Mouse (Mus musculus) kidney, embryonic 14.5 days (tissue): ENCODE data around the gene Mmp11. TPM values are rescaled to one million over a fixed set of nuclear protein-coding genes. Genes with fewer than 3 reads are reported as not detected.

Experiments
- ATAC-seq: fragments of 200-750 bp; cut with Nextera tagmentation; 2 replicates; pipeline ENCODE4 v1.8.0; 2017; ENCODE audit warnings: moderate number of reproducible peaks, mild to moderate bottlenecking, moderate TSS enrichment, moderate library complexity; ENCODE audit not compliant: low FRiP score, low TSS enrichment
- H3K27ac ChIP-seq: fragments of 300-500 bp; sonication (generic); 2 replicates; pipeline ENCODE4 v1.5.1; 2014; ENCODE audit warnings: low read depth, mild to moderate bottlenecking, low read length, moderate library complexity, mixed read lengths
- H3K27me3 ChIP-seq: fragments of 300-500 bp; sonication (generic); 2 replicates; pipeline ENCODE4 v1.6.1; 2014; ENCODE audit warnings: mild to moderate bottlenecking, low read length; ENCODE audit not compliant: control insufficient read depth, insufficient read depth
- H3K36me3 ChIP-seq: fragments of 300-500 bp; sonication (generic); 2 replicates; pipeline ENCODE4 v1.6.1; 2014; ENCODE audit warnings: low read length, mixed read lengths; ENCODE audit not compliant: control insufficient read depth, insufficient read depth
- H3K4me1 ChIP-seq: fragments of 300-500 bp; sonication (generic); 2 replicates; pipeline ENCODE4 v1.6.1; 2014; ENCODE audit warnings: low read length, mixed read lengths; ENCODE audit not compliant: control insufficient read depth, insufficient read depth
- H3K4me2 ChIP-seq: fragments of 300-500 bp; sonication (generic); replicated peaks from 2 replicates; pipeline ENCODE4 v1.6.1; 2014; ENCODE audit warnings: low read depth, mild to moderate bottlenecking, low read length
- H3K4me3 ChIP-seq: fragments of 300-500 bp; sonication (generic); 2 replicates; pipeline ENCODE4 v1.5.1; 2014; ENCODE audit warnings: mild to moderate bottlenecking, low read length
- H3K9ac ChIP-seq: fragments of 300-500 bp; sonication (generic); 2 replicates; pipeline ENCODE4 v1.6.1; 2014; ENCODE audit warnings: low read depth, mild to moderate bottlenecking, low read length, moderate library complexity
- H3K9me3 ChIP-seq: fragments of 300-500 bp; sonication (generic); 2 replicates; pipeline ENCODE4 v1.6.1; 2016; ENCODE audit warnings: low read length; ENCODE audit not compliant: control insufficient read depth
- WGBS: fragments of 180-500 bp; shearing (Covaris S2); extraction: QIAGEN DNeasy Blood & Tissue Kit; methylation state at CpG from one replicate; pipeline ENCODE4 v1.1.7; 2014; 5-methylcytosine and 5-hydroxymethylcytosine counted together
- polyA plus RNA-seq: library from polyadenylated mRNA; unstranded; fragments of >200 nt; fragmentation: Nextera tagmentation; extraction: Ambion mirVana; gene quantifications from 2 replicates; pipeline ENCODE4 v1.2.1, GENCODE M21; 2014

Mmp11 gene
- polyA plus RNA-seq, 1 experiment from 2014 or later = 53.9 TPM

- WGBS = 80% methylated on average over 5 of the region's 5 CpGs
- H3K4me2 ChIP-seq = no peak within 1 kb of the TSS
- peaks cover 11% of the 10 kb centered on the region; the same call in 1 of the 2 replicates for H3K4me1 ChIP-seq
- no peaks in the 10 kb centered on the region for H3K36me3 ChIP-seq
- no peak within 1 kb of the TSS for H3K4me3 ChIP-seq
- ATAC-seq = no peak
- H3K9ac ChIP-seq = no peak within 1 kb of the TSS
- no peak within 1 kb of the TSS for H3K27ac ChIP-seq
- H3K27me3 ChIP-seq = no peaks in the 10 kb centered on the region
- no peaks in the 10 kb centered on the region for H3K9me3 ChIP-seq
These were observed 4.2 kb upstream of the Mmp11 start, which contains the start of gene Gm867 for GRCm38 (mm10) chr10:75940520-75940919. Gene Gm867, minus strand, starts transcription at chr10:75940672.

GRCm38 (mm10) chr10:75939481-75940234 is 3.4 kb upstream of the Mmp11 start:
- Histone ChIP-seq H3K9ac (no peak overlapping the region), H3K4me2 (no peak overlapping the region), H3K4me1 (peaks cover 11% of the 10 kb centered on the region; the same call in 1 of the 2 replicates), H3K27ac (no peak overlapping the region), H3K36me3 (no peaks in the 10 kb centered on the region), H3K4me3 (no peak overlapping the region), H3K27me3 (no peaks in the 10 kb centered on the region), H3K9me3 (no peaks in the 10 kb centered on the region)
- no peak for ATAC-seq
- WGBS = 42% methylated on average over 9 of the region's 9 CpGs

- ATAC-seq = no peak
- Histone ChIP-seq H3K9me3 (no peaks in the 10 kb centered on the region), H3K4me2 (no peak overlapping the region), H3K9ac (no peak overlapping the region), H3K27me3 (no peaks in the 10 kb centered on the region), H3K4me1 (peaks cover 8% of the 10 kb centered on the region; the same call in 1 of the 2 replicates), H3K36me3 (no peaks in the 10 kb centered on the region), H3K4me3 (no peak overlapping the region), H3K27ac (no peak overlapping the region)
- whole genome bisulfite sequencing = 65% methylated on average over 10 of the region's 10 CpGs
These were observed 1.8 kb upstream of the Mmp11 start for GRCm38 (mm10) chr10:75937851-75938643.

- Histone ChIP-seq H3K4me2 (0 out of 2 replicates have a peak overlapping the region, but pooled peaks have one; percentile 3), H3K4me3 (no peak overlapping the region), H3K27me3 (no peaks in the 10 kb centered on the region), H3K4me1 (peaks cover 12% of the 10 kb centered on the region), H3K27ac (no peak overlapping the region), H3K36me3 (no peaks in the 10 kb centered on the region), H3K9ac (0 out of 2 replicates have a peak overlapping the region, but pooled peaks have one; percentile 31), H3K9me3 (no peaks in the 10 kb centered on the region)
- no peak for ATAC-seq
- 47% methylated on average over 18 of the region's 18 CpGs for WGBS
These were observed 792 bp upstream of the Mmp11 start for GRCm38 (mm10) chr10:75936909-75937667.

GRCm38 (mm10) chr10:75934991-75935390 is 1.3 kb downstream of the Mmp11 start:
- Histone ChIP-seq H3K27ac (no peak overlapping the region), H3K36me3 (no peaks in the 10 kb centered on the region), H3K9me3 (no peaks in the 10 kb centered on the region), H3K4me3 (no peak overlapping the region; the same call in 1 of the 2 replicates), H3K4me1 (peaks cover 29% of the 10 kb centered on the region), H3K9ac (0 out of 2 replicates have a peak overlapping the region, but pooled peaks have one; percentile 61), H3K27me3 (no peaks in the 10 kb centered on the region), H3K4me2 (peak overlapping the region; percentile 61)
- no peak for ATAC-seq
- 92% methylated on average over 1 of the region's 1 CpGs for WGBS

- Histone ChIP-seq H3K4me1 (peaks cover 29% of the 10 kb centered on the region), H3K36me3 (peaks cover under 1% of the 10 kb centered on the region; the same call in 1 of the 2 replicates), H3K4me3 (peak within 1 kb of the TSS; percentile 64), H3K27me3 (no peaks in the 10 kb centered on the region), H3K4me2 (peak within 1 kb of the TSS; percentile 98), H3K27ac (no peak within 1 kb of the TSS), H3K9ac (peak within 1 kb of the TSS; percentile 90), H3K9me3 (no peaks in the 10 kb centered on the region)
- WGBS = 30% methylated on average over 6 of the region's 6 CpGs
- no peak for ATAC-seq
These were observed 3.4 kb downstream of the Mmp11 start, which contains the start of gene Chchd10 for GRCm38 (mm10) chr10:75932891-75933290. Gene Chchd10, plus strand, starts transcription at chr10:75933130.

GRCm38 (mm10) chr10:75932081-75932678 is 4.1 kb downstream of the Mmp11 start:
- 2% methylated on average over 30 of the region's 44 CpGs for WGBS
- ATAC-seq = peak; percentile 72
- no peak overlapping the region for H3K27ac ChIP-seq
- H3K9ac ChIP-seq = peak overlapping the region; percentile 90
- H3K27me3 ChIP-seq = no peaks in the 10 kb centered on the region
- H3K9me3 ChIP-seq = no peaks in the 10 kb centered on the region
- peak overlapping the region; percentile 64 for H3K4me3 ChIP-seq
- H3K4me1 ChIP-seq = peaks cover 27% of the 10 kb centered on the region
- H3K4me2 ChIP-seq = peak overlapping the region; percentile 98
- peaks cover 4% of the 10 kb centered on the region; the same call in 1 of the 2 replicates for H3K36me3 ChIP-seq

- Histone ChIP-seq H3K4me3 (peak overlapping the region; percentile 64), H3K9me3 (no peaks in the 10 kb centered on the region), H3K9ac (peak overlapping the region; percentile 90), H3K36me3 (peaks cover 8% of the 10 kb centered on the region; the same call in 1 of the 2 replicates), H3K27me3 (no peaks in the 10 kb centered on the region), H3K4me2 (peak overlapping the region; percentile 98), H3K4me1 (peaks cover 23% of the 10 kb centered on the region), H3K27ac (no peak overlapping the region)
- ATAC-seq = no peak
- WGBS = 18% methylated on average over 7 of the region's 7 CpGs
These were observed 5.0 kb downstream of the Mmp11 start for GRCm38 (mm10) chr10:75931311-75931710.
